Mouse (Mus musculus): Measurements from ENCODE around the gene Ptpn5. TPM values are rescaled to one million over a fixed set of nuclear protein-coding genes. Genes with fewer than 3 reads are reported as not detected.

The Ptpn5 gene
- polyA plus RNA-seq, 1 experiment: not detected

DNA sequence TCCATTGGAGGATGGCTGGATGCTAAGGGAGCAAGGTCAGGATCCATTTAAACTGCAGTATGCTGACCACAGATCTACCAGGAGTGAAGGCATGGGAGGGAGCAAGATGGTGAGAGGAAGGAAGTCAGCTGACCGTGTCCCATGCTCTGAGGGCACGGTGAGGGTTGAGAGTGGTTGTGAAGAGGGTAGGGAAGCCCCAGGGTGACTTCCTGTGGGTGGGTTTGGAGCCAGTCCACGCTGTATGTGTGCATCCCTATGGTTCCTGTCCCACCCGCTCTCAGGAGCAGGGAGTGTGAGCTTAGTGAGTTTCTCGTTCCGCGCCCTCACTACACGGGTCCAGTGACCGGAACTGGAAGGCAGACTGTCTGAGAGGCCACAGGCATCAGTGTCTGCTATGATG, 77.7 kb downstream of the Ptpn5 start:
- Histone ChIP-seq H3K27ac (replicated peaks; ENCODE audit: low read depth, low read length) (no peak overlapping the region), H3K4me1 (ENCODE audit: control insufficient read depth, insufficient read depth, insufficient read length, low read length) (peaks cover 21% of the 10 kb centered on the region), H3K4me3 (ENCODE audit: insufficient read depth, low read depth, low read length) (no peak overlapping the region)

DNA sequence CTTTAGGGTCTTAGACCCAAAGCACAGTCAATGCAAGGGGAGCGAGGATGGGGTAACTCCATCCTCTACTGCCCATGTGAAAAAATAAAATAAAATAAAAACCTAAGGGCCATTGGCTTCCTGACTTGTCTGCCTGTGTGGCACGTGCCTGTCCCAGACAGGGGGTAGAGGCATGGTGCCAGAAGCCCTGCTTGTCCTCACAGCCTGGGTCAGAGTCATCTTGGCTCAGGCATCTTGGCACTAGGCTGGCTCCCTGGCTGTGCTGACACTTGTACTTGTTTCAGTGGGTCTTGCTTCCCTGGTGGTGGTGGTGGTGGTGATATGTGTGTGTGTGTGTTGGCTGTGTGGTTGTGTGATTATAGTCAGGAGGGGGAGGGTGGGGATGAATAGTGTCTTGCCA, 78.8 kb downstream of the Ptpn5 start:
- Histone ChIP-seq H3K4me3 (ENCODE audit: insufficient read depth, low read depth, low read length) (no peak overlapping the region), H3K4me1 (ENCODE audit: control insufficient read depth, insufficient read depth, insufficient read length, low read length) (peaks cover 24% of the 10 kb centered on the region), H3K27ac (replicated peaks; ENCODE audit: low read depth, low read length) (no peak overlapping the region)

DNA sequence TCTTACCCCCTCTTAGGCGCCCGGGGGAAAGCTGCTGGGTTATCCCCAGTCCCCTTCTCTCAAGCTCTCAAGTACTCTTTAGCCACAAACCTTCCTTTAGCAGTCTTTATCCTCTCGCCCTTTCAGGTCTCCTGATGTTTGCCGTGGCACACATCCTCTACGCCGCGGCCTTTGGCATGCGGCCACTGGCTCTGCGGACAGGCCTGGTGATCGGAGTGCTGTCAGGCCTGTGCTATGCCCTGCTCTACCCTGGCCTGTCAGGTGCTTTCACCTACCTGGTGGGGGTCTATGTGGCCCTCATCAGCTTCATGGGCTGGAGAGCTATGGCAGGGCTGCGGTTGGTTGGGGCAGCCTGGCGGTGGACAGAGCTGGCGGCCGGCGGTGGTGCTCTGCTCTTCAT, 80.2 kb downstream of the Ptpn5 start:
- Histone ChIP-seq H3K4me3 (ENCODE audit: insufficient read depth, low read depth, low read length) (peak overlapping the region; percentile 38; the same call in 1 of the 2 replicates), H3K27ac (replicated peaks; ENCODE audit: low read depth, low read length) (peak overlapping the region; percentile 80; the same call in 1 of the 2 replicates), H3K4me1 (ENCODE audit: control insufficient read depth, insufficient read depth, insufficient read length, low read length) (peaks cover 24% of the 10 kb centered on the region)

DNA sequence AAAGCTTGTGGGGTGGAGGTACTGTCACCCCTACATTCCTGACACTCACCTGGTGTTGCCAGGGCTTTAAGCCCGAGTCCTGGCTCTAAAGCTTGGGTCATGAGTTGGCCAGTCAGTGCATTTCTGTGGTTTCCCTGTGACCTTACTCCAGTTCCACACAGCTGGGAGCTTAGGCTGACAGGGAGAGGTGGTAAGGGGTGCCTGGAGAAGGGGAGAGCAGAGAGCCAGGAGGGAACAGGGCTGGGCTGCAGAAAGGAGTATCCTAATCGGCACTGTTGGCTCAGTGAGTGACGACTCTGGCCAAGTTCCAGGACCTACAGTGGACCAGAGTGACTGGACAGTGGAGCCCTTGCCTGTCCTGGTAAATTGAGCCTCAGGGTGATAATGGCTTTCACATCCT, 81.2 kb downstream of the Ptpn5 start:
- Histone ChIP-seq H3K4me1 (ENCODE audit: control insufficient read depth, insufficient read depth, insufficient read length, low read length) (peaks cover 24% of the 10 kb centered on the region), H3K27ac (replicated peaks; ENCODE audit: low read depth, low read length) (peak overlapping the region; percentile 80), H3K4me3 (ENCODE audit: insufficient read depth, low read depth, low read length) (peak overlapping the region; percentile 38)

DNA sequence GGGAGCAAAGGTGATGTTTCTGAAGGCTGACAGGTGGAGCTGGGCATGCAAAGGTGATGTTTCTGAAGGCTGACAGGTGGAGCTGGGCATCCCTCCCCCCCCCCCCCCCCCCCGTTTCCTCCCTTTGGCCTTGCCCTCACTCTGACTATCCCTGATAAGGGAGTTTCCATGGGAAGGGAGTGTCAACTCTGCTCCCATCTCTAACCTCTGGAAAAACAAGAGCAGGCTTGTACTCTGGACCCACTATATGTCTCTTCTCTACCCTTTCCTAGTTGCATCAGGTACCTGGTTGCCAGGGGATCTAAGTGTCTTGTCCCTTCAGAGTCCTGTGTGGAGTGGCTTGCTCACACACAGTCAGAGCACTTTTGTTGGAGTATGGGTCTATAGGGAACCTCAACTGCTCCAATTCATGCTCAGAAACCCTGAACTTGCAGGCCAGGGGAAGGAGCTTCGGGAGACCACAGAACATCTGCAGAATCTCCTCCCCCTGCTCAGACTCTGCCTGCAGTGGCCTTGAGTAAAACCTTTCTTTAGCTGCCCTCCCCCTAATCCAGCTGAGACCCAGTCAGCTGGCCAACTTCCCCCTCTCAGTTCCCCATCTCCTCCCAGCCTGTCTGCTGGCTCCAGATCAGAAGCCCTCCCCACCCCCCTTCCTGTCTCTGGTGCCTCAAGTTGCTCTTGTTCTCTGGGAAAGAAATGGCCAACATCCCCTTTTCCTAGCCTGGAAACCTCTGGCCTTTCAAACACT, 81.9 kb downstream of the Ptpn5 start:
- peak overlapping the region; percentile 80 for H3K27ac ChIP-seq (replicated peaks; ENCODE audit: low read depth, low read length)
- H3K4me3 ChIP-seq (ENCODE audit: insufficient read depth, low read depth, low read length): peak overlapping the region; percentile 88
- peaks cover 24% of the 10 kb centered on the region for H3K4me1 ChIP-seq (ENCODE audit: control insufficient read depth, insufficient read depth, insufficient read length, low read length)

DNA sequence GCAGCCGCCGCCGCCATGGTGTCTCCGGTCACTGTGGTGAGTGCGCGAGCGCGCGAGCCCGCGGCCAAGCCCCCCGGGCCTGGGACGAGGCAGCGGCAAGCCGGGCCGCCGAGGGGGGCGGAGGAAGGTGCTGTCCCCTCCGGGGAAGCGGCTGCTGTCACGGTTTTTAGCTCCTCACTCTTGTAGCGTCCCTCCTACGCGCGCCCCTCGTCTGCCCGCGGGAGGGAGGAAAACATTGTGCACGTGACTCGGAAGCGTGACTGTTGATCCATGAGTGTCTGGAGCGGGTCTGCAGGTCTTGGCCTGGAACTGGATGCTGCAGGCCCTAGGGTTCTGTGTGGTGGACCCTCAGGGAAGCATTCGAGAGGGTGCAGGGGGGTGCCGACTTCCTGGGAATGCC, 82.7 kb downstream of the Ptpn5 start:
- H3K4me3 ChIP-seq (ENCODE audit: insufficient read depth, low read depth, low read length): peak overlapping the region; percentile 88
- peak overlapping the region; percentile 82 for H3K27ac ChIP-seq (replicated peaks; ENCODE audit: low read depth, low read length)
- H3K4me1 ChIP-seq (ENCODE audit: control insufficient read depth, insufficient read depth, insufficient read length, low read length): peaks cover 24% of the 10 kb centered on the region

DNA sequence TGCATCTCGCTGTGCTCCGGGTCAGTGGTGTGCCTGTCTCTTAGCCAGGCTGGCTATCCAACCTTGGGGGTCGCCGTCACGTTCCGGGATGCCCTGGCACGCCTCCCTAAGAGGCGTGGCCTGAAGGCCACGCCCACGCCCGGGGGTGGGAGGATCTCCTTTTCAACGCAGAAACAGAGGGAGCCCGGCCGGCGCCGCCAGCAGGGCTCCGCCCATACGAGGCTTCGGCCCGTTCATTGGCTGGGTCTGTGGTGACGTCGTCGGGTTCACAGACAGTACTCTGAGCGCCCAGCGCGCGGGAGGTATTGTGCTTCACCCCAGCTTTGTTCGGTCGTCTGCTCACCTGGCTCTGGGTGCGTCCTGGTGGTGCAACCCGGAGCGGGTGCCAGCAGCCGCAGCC, 83.1 kb downstream of the Ptpn5 start, which contains the start of gene Tmem86a:
Gene Tmem86a, plus strand, starts transcription at position 236 of the 400 bp plus-strand sequence.
- peak within 1 kb of the TSS; percentile 82 for H3K27ac ChIP-seq (replicated peaks; ENCODE audit: low read depth, low read length)
- H3K4me1 ChIP-seq (ENCODE audit: control insufficient read depth, insufficient read depth, insufficient read length, low read length): peaks cover 24% of the 10 kb centered on the region
- H3K4me3 ChIP-seq (ENCODE audit: insufficient read depth, low read depth, low read length): peak within 1 kb of the TSS; percentile 88

DNA sequence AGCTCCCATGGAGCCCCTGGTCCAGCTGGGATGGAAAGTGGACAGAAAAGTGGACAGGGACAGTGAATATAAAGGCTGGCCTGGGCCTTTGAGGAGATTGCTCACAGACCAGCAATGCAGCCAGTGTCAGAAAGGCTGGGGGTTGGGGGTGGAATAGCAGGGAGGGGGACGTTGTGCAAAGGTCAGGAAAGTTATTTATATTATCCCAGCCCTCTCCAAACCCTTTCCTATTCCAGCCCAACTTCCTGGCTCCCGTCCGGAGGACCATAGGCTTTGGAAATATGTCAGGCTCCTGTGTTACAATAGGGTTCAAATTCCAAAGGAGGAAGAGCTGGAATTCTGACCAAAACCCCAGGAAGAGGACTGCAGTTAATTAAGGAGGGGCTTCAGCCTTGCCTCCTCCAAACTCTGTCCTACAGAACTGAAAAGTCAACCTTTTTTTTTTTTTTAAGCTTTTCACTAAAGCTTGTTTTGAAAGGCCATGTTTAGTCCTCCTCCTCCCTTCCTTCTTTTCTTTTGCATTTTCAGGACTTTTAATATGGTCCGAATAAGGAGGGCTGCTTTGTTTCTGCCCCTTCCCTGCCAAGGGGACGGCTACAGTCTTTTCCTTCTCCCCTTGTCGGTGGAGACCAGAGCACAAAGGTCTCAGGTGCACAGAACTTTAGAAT, 90.5 kb downstream of the Ptpn5 start:
- Histone ChIP-seq H3K27ac (replicated peaks; ENCODE audit: low read depth, low read length) (peak overlapping the region; percentile 99), H3K4me3 (ENCODE audit: insufficient read depth, low read depth, low read length) (peak overlapping the region; percentile 45)

DNA sequence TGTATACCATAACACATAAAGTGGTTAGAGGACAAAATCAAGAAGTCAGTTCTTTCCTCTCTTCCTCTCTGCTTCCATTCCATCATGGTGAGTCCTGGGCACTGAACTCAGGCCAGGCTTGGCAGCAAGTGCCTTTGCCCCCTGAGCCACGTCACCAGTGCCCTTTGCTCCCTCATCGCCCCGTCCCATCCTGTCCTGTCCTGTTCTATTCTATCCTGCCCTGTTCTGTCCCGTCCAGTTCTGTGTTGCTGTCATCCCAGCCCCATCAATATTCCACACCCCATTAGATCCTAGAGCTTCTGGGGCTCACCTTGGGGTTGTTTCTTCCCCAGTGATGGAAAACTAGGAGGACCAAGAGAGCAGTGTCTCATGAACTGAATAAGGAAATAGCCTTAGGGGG, 91.4 kb downstream of the Ptpn5 start:
- Histone ChIP-seq H3K27ac (replicated peaks; ENCODE audit: low read depth, low read length) (peak overlapping the region; percentile 99), H3K4me3 (ENCODE audit: insufficient read depth, low read depth, low read length) (no peak overlapping the region), H3K4me1 (ENCODE audit: control insufficient read depth, insufficient read depth, insufficient read length, low read length) (peaks cover 8% of the 10 kb centered on the region)

More for the DNA sequence above, 90.5 kb downstream of the Ptpn5 start:
- H3K4me1 ChIP-seq (ENCODE audit: control insufficient read depth, insufficient read depth, insufficient read length, low read length): peaks cover 8% of the 10 kb centered on the region

DNA sequence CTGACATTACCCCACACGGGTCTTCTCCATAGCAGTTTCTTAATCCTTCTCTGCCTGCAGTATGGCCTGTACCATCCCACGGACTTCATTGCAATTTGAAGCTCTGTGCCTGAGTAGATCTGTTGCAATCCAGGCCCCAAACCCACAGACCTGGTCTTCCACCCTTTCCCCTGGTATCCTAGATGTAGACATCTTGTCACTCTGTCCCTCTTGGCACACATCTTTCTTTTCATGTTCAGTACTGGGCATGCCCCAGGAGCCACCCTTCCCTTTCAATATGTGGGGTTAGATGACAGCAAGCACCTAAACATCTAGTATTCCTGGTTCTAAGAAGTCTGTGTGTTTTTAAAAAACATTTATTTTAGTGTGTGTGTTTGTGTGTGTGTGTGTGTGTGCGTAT, 91.8 kb downstream of the Ptpn5 start:
- peak overlapping the region; percentile 99 for H3K27ac ChIP-seq (replicated peaks; ENCODE audit: low read depth, low read length)
- peaks cover 8% of the 10 kb centered on the region for H3K4me1 ChIP-seq (ENCODE audit: control insufficient read depth, insufficient read depth, insufficient read length, low read length)
- H3K4me3 ChIP-seq (ENCODE audit: insufficient read depth, low read depth, low read length): no peak overlapping the region

DNA sequence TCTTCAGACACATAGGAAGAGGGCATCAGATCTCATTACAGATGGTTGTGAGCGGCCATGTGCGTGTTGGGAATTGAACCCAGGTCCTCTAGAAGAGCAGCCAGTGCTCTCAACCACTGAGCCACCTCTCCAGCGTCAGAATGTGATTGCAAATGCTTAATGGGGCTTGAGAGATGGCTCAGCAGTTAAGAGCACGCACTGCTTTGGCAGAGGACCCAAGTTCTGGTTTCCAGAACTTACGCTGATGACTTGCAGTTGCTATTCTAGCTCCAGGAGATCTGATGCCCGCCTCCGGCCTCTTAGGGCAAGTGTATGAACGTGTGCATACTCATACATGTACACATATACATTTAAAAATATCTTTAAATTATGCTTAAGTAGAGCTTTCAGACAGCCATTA, 98.1 kb downstream of the Ptpn5 start:
- no peaks in the 10 kb centered on the region for H3K4me1 ChIP-seq (ENCODE audit: control insufficient read depth, insufficient read depth, insufficient read length, low read length)
- no peak overlapping the region for H3K27ac ChIP-seq (replicated peaks; ENCODE audit: low read depth, low read length)
- no peak overlapping the region for H3K4me3 ChIP-seq (ENCODE audit: insufficient read depth, low read depth, low read length)

DNA sequence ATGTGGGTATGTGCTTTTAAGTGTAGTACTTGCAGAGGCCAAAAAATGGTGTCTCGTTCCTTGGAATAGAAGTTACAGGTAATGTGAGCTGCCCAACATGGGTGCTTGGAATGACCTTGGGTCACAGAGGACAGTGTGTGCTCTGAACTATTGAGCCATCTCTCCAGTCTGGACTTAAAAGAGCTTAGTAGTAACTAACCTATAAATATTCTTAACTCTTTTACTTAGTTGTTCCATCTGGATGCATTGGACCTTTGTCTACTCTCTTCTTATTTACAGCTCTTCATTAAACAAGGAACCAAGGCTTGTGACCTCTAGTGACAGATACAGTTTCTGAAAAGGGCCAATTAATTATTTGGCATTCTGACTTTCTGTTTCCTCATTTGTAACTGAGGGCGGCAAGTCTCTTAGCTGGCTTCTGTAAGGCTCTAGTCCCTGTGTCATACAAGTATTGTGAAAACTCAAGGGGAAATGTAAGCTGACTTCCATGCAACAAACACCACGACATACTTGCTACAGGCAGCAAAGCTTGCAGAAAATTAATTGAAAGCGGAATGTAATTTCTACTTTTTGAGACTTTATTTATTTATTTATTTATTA, 98.6 kb downstream of the Ptpn5 start:
- Histone ChIP-seq H3K4me3 (ENCODE audit: insufficient read depth, low read depth, low read length) (no peak overlapping the region), H3K4me1 (ENCODE audit: control insufficient read depth, insufficient read depth, insufficient read length, low read length) (no peaks in the 10 kb centered on the region), H3K27ac (replicated peaks; ENCODE audit: low read depth, low read length) (no peak overlapping the region)

DNA sequence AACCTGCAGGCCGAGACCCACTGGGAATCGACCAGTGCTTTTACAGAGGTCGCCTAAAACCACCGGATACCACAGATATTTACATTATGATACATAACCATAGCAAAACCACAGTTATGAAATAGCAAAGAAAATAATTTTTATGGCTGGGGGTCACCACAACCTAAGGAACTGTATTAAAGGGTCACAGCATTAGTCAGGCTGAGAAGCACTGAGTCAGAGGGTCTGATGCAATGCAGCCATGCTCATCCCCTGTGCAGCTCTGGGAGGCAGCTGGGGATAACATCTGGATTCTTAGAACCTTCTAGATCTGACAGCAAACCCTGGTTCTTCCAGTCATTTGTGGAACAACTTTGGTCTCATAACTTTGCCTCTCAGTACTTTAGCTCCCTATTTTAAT, 102.1 kb downstream of the Ptpn5 start:
- Histone ChIP-seq H3K27ac (replicated peaks; ENCODE audit: low read depth, low read length) (no peak overlapping the region), H3K4me3 (ENCODE audit: insufficient read depth, low read depth, low read length) (no peak overlapping the region)

DNA sequence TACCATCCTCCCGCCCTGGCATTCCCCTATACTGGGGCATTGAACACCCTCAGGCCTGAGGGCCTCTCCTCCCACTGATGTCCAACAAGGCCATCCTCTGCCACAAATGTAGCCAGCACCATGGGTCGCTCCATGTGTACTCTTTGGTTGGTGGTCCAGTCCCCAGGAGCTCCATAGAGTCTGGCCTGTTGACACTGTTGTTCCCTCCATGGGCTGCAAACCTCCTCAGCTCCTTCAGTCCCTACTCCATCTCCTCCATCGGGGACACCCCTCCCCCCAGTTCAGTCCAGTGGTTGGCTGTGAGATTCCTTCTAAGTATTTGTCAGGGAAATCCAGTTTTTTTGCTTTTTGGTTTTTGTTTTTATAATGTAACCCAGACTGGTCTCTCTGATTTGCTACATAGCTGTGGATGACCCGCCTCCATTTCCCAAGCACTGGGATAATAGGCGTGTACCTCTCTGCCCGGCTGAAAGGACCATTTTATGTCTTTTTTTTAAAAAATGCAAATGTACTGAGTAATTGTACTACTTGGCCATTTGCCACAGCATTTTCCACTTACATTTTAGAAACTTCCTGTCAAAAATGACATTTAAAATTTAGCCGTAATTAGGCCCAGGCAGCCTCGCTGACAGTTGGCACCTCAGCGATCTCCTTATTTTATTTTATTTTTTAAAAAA, 102.8 kb downstream of the Ptpn5 start:
- Histone ChIP-seq H3K4me3 (ENCODE audit: insufficient read depth, low read depth, low read length) (no peak overlapping the region), H3K27ac (replicated peaks; ENCODE audit: low read depth, low read length) (no peak overlapping the region), H3K4me1 (ENCODE audit: control insufficient read depth, insufficient read depth, insufficient read length, low read length) (no peaks in the 10 kb centered on the region)

More for the DNA sequence above, 102.1 kb downstream of the Ptpn5 start:
- H3K4me1 ChIP-seq (ENCODE audit: control insufficient read depth, insufficient read depth, insufficient read length, low read length): no peaks in the 10 kb centered on the region

Measured in brown adipose tissue, adult 24 weeks (tissue).